In the genomic region with DNA sequence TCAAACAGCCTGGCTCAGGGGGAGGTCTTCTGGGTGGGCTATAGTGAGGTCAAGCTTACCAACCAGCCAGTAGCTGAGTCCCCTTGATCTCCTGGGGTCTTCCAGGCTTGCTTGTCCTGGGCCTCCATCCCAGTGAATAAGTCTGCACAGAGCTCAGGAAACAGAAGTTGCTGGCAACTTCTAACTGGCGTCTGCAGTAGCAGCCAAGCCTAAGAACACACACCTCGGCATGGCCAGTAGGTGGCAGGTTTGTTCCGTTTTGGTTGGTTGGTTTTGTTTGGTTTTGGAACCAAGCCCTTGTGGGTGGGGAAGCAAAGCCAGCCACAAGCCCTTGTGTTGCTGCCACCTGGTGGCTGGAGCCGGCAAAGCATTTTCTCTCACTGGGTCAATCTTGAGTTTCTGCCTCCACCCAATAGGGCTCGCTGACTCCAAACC, we compare ENCODE assay signal across 8 mouse cellular contexts. TPM values are rescaled to one million over a fixed set of nuclear protein-coding genes. Genes with fewer than 3 reads are reported as not detected.
DNase-seq lines count a peak whose midpoint lies in the region; ATAC-seq and TF ChIP-seq lines count a peak whose summit lies in the region.

No protein-coding gene starts in this region.

- H3K4me2 ChIP-seq in forebrain, embryonic 12.5 days = no peak overlapping the region
- peak overlapping the region; percentile 40; the same call in 1 of the 2 replicates for H3K4me2 ChIP-seq in heart, embryonic 16.5 days (ENCODE audit: low read depth, low read length)
- no peak overlapping the region for H3K4me2 ChIP-seq in liver, embryonic 13.5 days
- H3K4me2 ChIP-seq in stomach, embryonic 15.5 days = peak overlapping the region; percentile 37; the same call in 1 of the 2 replicates

- H3K4me1 ChIP-seq in E14TG2a.4 (replicated peaks; ENCODE audit: low read depth, low read length) = peaks cover 73% of the 10 kb centered on the region
- peaks cover 35% of the 10 kb centered on the region for H3K4me1 ChIP-seq in forebrain, embryonic 12.5 days
- peaks cover 12% of the 10 kb centered on the region for H3K4me1 ChIP-seq in heart, embryonic 16.5 days (ENCODE audit: control insufficient read depth, insufficient read depth, low read length)
- peaks cover 27% of the 10 kb centered on the region for H3K4me1 ChIP-seq in liver, embryonic 13.5 days (replicated peaks)
- H3K4me1 ChIP-seq in stomach, embryonic 15.5 days = peaks cover 19% of the 10 kb centered on the region; the same call in 1 of the 2 replicates

- H3K9ac ChIP-seq in forebrain, embryonic 12.5 days = no peak overlapping the region
- peak overlapping the region; percentile 39 for H3K9ac ChIP-seq in heart, embryonic 16.5 days (ENCODE audit: low read length)
- no peak overlapping the region for H3K9ac ChIP-seq in liver, embryonic 13.5 days
- no peak overlapping the region for H3K9ac ChIP-seq in stomach, embryonic 15.5 days

- H3K27me3 ChIP-seq in E14TG2a.4 (ENCODE audit: insufficient read depth, low read length) = peaks cover 26% of the 10 kb centered on the region
- H3K27me3 ChIP-seq in forebrain, embryonic 12.5 days = 0 out of 2 replicates have a peak, but pooled peaks cover 2% of the 10 kb centered on the region
- no peaks in the 10 kb centered on the region for H3K27me3 ChIP-seq in heart, embryonic 16.5 days (ENCODE audit: control insufficient read depth, insufficient read depth, low read length)
- H3K27me3 ChIP-seq in liver, embryonic 13.5 days = no peaks in the 10 kb centered on the region
- no peaks in the 10 kb centered on the region for H3K27me3 ChIP-seq in stomach, embryonic 15.5 days (replicated peaks)

- H3K36me3 ChIP-seq in E14TG2a.4 (ENCODE audit: insufficient read depth, low read length) = peaks cover 44% of the 10 kb centered on the region
- peaks cover 47% of the 10 kb centered on the region for H3K36me3 ChIP-seq in forebrain, embryonic 12.5 days (replicated peaks)
- H3K36me3 ChIP-seq in heart, embryonic 16.5 days (ENCODE audit: control insufficient read depth, insufficient read depth) = peaks cover 3% of the 10 kb centered on the region; the same call in 1 of the 2 replicates
- peaks cover 20% of the 10 kb centered on the region for H3K36me3 ChIP-seq in liver, embryonic 13.5 days
- H3K36me3 ChIP-seq in stomach, embryonic 15.5 days = peaks cover 3% of the 10 kb centered on the region; the same call in 1 of the 2 replicates

- H3K9me3 ChIP-seq in E14TG2a.4 (ENCODE audit: low read length) = no peaks in the 10 kb centered on the region
- H3K9me3 ChIP-seq in forebrain, embryonic 12.5 days = no peaks in the 10 kb centered on the region
- no peaks in the 10 kb centered on the region for H3K9me3 ChIP-seq in heart, embryonic 16.5 days (replicated peaks; ENCODE audit: control insufficient read depth, low read length)
- no peaks in the 10 kb centered on the region for H3K9me3 ChIP-seq in liver, embryonic 13.5 days (replicated peaks)
- no peaks in the 10 kb centered on the region for H3K9me3 ChIP-seq in stomach, embryonic 15.5 days

- H3K4me3 ChIP-seq in E14TG2a.4 (replicated peaks; ENCODE audit: low read length) = no peak overlapping the region
- no peak overlapping the region for H3K4me3 ChIP-seq in forebrain, embryonic 12.5 days (replicated peaks)
- H3K4me3 ChIP-seq in heart, embryonic 16.5 days (ENCODE audit: low read length) = no peak overlapping the region
- H3K4me3 ChIP-seq in liver, embryonic 13.5 days (replicated peaks) = no peak overlapping the region
- H3K4me3 ChIP-seq in stomach, embryonic 15.5 days (replicated peaks) = no peak overlapping the region

- peak; percentile 76 for ATAC-seq in forebrain, embryonic 12.5 days (ENCODE audit: low FRiP score)
- ATAC-seq in heart, embryonic 16.5 days (replicated peaks; ENCODE audit: extremely low read depth, insufficient read depth, low FRiP score) = peak; percentile 78
- peak; percentile 71 for ATAC-seq in liver, embryonic 13.5 days (ENCODE audit: low read depth)
- ATAC-seq in stomach, embryonic 15.5 days (ENCODE audit: insufficient read depth, low FRiP score, low read depth) = peak; percentile 75

- under 1% methylated on average over 5 of the region's 5 CpGs for WGBS in forebrain, embryonic 12.5 days
- WGBS in heart, embryonic 16.5 days = 0% methylated on average over 5 of the region's 5 CpGs
- WGBS in liver, embryonic 13.5 days (ENCODE audit: insufficient replicate concordance) = 3% methylated on average over 5 of the region's 5 CpGs
- WGBS in stomach, embryonic 15.5 days = 3% methylated on average over 5 of the region's 5 CpGs

- peak; percentile 96 for TF ChIP-seq CTCF in E14TG2a.4 (conservative IDR thresholded peaks at IDR 0.05; ENCODE audit: low read length)

- peak overlapping the region; percentile 42; the same call in 1 of the 2 replicates for H3K27ac ChIP-seq in forebrain, embryonic 12.5 days
- peak overlapping the region; percentile 52 for H3K27ac ChIP-seq in heart, embryonic 16.5 days (ENCODE audit: low read length)
- no peak overlapping the region; the same call in 1 of the 2 replicates for H3K27ac ChIP-seq in liver, embryonic 13.5 days
- H3K27ac ChIP-seq in stomach, embryonic 15.5 days = peak overlapping the region; percentile 26; the same call in 1 of the 2 replicates

- peak; percentile 97 for DNase-seq in c-Kit-positive CD71-positive TER-119-positive erythroid progenitor cells, embryonic 14.5 days (ENCODE audit: low spot score)
- peak; percentile 95 to 99 for DNase-seq in kidney, postnatal 25 days
- DNase-seq in liver, embryonic 13.5 days = peak; percentile 88
- DNase-seq in neural tube, embryonic 10.5 days (ENCODE audit: extremely low spot score, low spot score) = peak; percentile 98

RNA-seq across cellular contexts. Expression of gene Psrc1, which starts 5.5 kb away (rescaled TPM):
- 82.6 and 83.1 TPM in 2 replicates for polyA plus RNA-seq in forebrain, embryonic 12.5 days (2016; fragmentation: Nextera tagmentation; extraction: Ambion mirVana)
- 21.9 and 23.0 TPM in 2 replicates for polyA plus RNA-seq in heart, embryonic 16.5 days (2015; fragmentation: Nextera tagmentation; extraction: Ambion mirVana)
- 14.9 and 15.8 TPM in 2 replicates for polyA plus RNA-seq in liver, embryonic 13.5 days (2015; fragmentation: Nextera tagmentation; extraction: Ambion mirVana)
- 34.9 and 38.9 TPM in 2 replicates for polyA plus RNA-seq in stomach, embryonic 15.5 days (2015; fragmentation: Nextera tagmentation; extraction: Ambion mirVana)

RNA-seq across cellular contexts. Expression of gene Mybphl, which starts 24.4 kb away (rescaled TPM):
- polyA plus RNA-seq in forebrain, embryonic 12.5 days (2016; fragmentation: Nextera tagmentation; extraction: Ambion mirVana) = 0.15 and 0.31 TPM in 2 replicates
- 47.6 and 84.1 TPM in 2 replicates for polyA plus RNA-seq in heart, embryonic 16.5 days (2015; fragmentation: Nextera tagmentation; extraction: Ambion mirVana)
- 0.07 and 0.08 TPM in 2 replicates for polyA plus RNA-seq in liver, embryonic 13.5 days (2015; fragmentation: Nextera tagmentation; extraction: Ambion mirVana)
- not detected in 2 replicates for polyA plus RNA-seq in stomach, embryonic 15.5 days (2015; fragmentation: Nextera tagmentation; extraction: Ambion mirVana)

RNA-seq across cellular contexts. Expression of gene Celsr2, which starts 26.2 kb away (rescaled TPM):
- polyA plus RNA-seq in forebrain, embryonic 12.5 days (2016; fragmentation: Nextera tagmentation; extraction: Ambion mirVana) = 60.4 and 61.3 TPM in 2 replicates
- polyA plus RNA-seq in heart, embryonic 16.5 days (2015; fragmentation: Nextera tagmentation; extraction: Ambion mirVana) = 2.7 and 3.9 TPM in 2 replicates
- 0.22 and 0.56 TPM in 2 replicates for polyA plus RNA-seq in liver, embryonic 13.5 days (2015; fragmentation: Nextera tagmentation; extraction: Ambion mirVana)
- 12.2 and 13.6 TPM in 2 replicates for polyA plus RNA-seq in stomach, embryonic 15.5 days (2015; fragmentation: Nextera tagmentation; extraction: Ambion mirVana)

RNA-seq across cellular contexts. Expression of gene Sars, which starts 55.9 kb away (rescaled TPM):
- polyA plus RNA-seq in forebrain, embryonic 12.5 days (2016; fragmentation: Nextera tagmentation; extraction: Ambion mirVana) = 186 and 205 TPM in 2 replicates
- polyA plus RNA-seq in heart, embryonic 16.5 days (2015; fragmentation: Nextera tagmentation; extraction: Ambion mirVana) = 82.7 and 87.2 TPM in 2 replicates
- polyA plus RNA-seq in liver, embryonic 13.5 days (2015; fragmentation: Nextera tagmentation; extraction: Ambion mirVana) = 108 and 129 TPM in 2 replicates
- 124 and 142 TPM in 2 replicates for polyA plus RNA-seq in stomach, embryonic 15.5 days (2015; fragmentation: Nextera tagmentation; extraction: Ambion mirVana)

Comparison
In these comparisons a context has a peak if more than half of its experiments do, and no peak if none do; other contexts are left out.
1. H3K4me2 ChIP-seq: peak in heart, embryonic 16.5 days (single experiment) and stomach, embryonic 15.5 days (single experiment); none in forebrain, embryonic 12.5 days (single experiment) and liver, embryonic 13.5 days (single experiment).
2. RNA of gene Mybphl, which starts 24.4 kb away (polyA plus RNA-seq): 47.6 to 84.1 TPM in heart, embryonic 16.5 days; 0.15 to 0.31 TPM in forebrain, embryonic 12.5 days, 0.07 to 0.08 TPM in liver, embryonic 13.5 days and not detected in stomach, embryonic 15.5 days; every median in the first group is over 10 times any median in the second.
3. Peak in every context shown above with its lines, with median percentiles within 50 percentile points of each other: DNase-seq and ATAC-seq.